Mouse (Mus musculus) lung, adult 2 months (tissue): Measurements from ENCODE around the gene Gm43064.
"Not testable (repeated sequence)": the region's sequence is repeated elsewhere in the genome, so short reads cannot be mapped to it uniquely, and the experiment has no call there.

Source experiments
- CTCF ChIP-seq: fragments of 200-500 bp; IDR thresholded peaks from 2 replicates; pipeline ENCODE4 v1.5.1; 2011; ENCODE audit warnings: mild to moderate bottlenecking, low read length, control low read depth; ENCODE audit not compliant: insufficient read depth
- POLR2A ChIP-seq: fragments of 200-500 bp; IDR thresholded peaks from 2 replicates; pipeline ENCODE4 v1.6.1; 2011; ENCODE audit warnings: low read depth, mild to moderate bottlenecking, control low read depth, low read length, borderline replicate concordance; ENCODE audit errors: extremely low read depth

DNA sequence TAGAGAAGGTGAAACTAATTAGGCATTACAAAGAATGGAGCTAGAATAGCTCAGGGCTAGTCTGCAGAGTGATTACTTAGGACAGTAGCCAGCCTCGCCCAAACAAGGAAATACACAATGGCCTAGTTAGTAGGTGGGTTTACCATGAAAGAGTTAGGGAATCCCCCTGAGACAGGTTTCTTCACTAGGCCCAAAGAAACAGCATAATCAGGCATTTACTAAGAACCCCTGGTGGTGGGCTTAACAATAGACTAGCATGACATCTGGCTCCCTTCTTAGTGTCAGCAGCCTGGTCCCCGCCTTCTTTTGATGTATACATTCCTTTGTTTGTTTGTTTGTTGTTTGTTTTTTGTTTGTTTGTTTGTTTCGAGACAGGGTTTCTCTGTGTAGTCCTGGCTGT, 30.8 kb downstream of the Gm43064 start:
- not testable (repeated sequence) for TF ChIP-seq CTCF, POLR2A
